Mouse (Mus musculus): ENCODE data around the gene Olfr554. TPM values are rescaled to one million over a fixed set of nuclear protein-coding genes. Genes with fewer than 3 reads are reported as not detected.

The Olfr554 gene
- polyA plus RNA-seq, 1 experiment from 2014 or later: not detected

DNA sequence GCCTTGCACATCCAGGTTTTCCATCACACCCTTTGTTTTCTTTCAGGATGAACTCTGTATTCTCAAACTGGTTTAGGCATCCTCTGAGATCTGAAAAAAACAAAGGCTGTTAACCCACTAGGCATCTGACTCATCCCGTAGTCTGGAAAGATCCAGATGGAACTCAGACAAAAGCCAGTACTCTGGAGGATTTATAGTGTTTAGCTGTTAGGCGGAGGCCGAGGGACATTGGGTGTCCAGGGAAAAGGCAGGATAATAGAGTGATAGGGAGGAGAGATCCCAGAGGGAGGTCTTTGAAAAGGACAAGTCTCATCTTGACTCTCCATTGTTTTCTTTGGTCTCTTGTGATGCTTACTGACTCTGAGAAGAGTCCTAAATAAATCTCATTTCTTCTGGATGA is 26.4 kb downstream of the Olfr554 start, which contains the start of gene Olfr556:
Gene Olfr556, plus strand, starts transcription at position 301 of the 400 bp plus-strand sequence.
- Histone ChIP-seq H3K27me3 (ENCODE audit: control insufficient read depth, insufficient read depth, low read length) (no peaks in the 10 kb centered on the region), H3K27ac (ENCODE audit: low read depth, low read length) (no peak within 1 kb of the TSS)

DNA sequence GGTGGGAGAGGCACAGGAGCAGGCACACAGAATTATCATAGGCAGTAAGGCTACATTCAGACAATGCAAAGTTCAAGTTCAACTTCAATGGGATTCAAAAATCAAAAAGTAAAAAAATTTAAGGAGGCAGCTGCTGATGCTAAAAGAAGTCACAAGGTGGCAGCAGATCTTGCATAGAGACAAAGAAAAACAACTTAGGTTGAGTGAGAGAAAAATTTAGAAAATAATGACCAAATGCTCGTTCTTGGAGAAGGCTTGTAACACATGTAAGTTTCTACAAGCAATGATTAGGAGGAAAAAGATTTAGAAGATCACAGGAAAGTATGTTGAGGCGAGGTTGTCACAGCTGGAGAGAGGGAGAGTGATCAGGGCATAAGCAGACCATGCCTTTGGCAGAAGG is 27.1 kb downstream of the Olfr554 start:
- ATAC-seq (replicated peaks; ENCODE audit: low FRiP score) (no peak), DNase-seq (ENCODE audit: low spot score) (no peak)
- Histone ChIP-seq H3K4me2 (ENCODE audit: low read depth, low read length, severe bottlenecking) (no peak overlapping the region), H3K27me3 (ENCODE audit: control insufficient read depth, insufficient read depth, low read length) (no peaks in the 10 kb centered on the region), H3K27ac (ENCODE audit: low read depth, low read length) (no peak overlapping the region), H3K4me1 (replicated peaks; ENCODE audit: control insufficient read depth, insufficient read depth, low read length) (no peaks in the 10 kb centered on the region), H3K9me3 (ENCODE audit: control insufficient read depth, low read length) (no peaks in the 10 kb centered on the region), H3K36me3 (ENCODE audit: control insufficient read depth, insufficient read depth, low read length) (no peaks in the 10 kb centered on the region), H3K4me3 (ENCODE audit: low read depth, low read length) (no peak overlapping the region), H3K9ac (ENCODE audit: low read length) (no peak overlapping the region)
- 42% methylated on average over 2 of the region's 2 CpGs for WGBS

More for the DNA sequence above, 26.4 kb downstream of the Olfr554 start, which contains the start of gene Olfr556:
- WGBS: 69% methylated on average over 3 of the region's 3 CpGs
- no peak within 1 kb of the TSS for H3K4me3 ChIP-seq (ENCODE audit: low read depth, low read length)
- no peak within 1 kb of the TSS for H3K9ac ChIP-seq (ENCODE audit: low read length)
- H3K4me2 ChIP-seq (ENCODE audit: low read depth, low read length, severe bottlenecking): no peak within 1 kb of the TSS
- ATAC-seq (replicated peaks; ENCODE audit: low FRiP score): no peak
- H3K36me3 ChIP-seq (ENCODE audit: control insufficient read depth, insufficient read depth, low read length): no peaks in the 10 kb centered on the region
- no peaks in the 10 kb centered on the region for H3K9me3 ChIP-seq (ENCODE audit: control insufficient read depth, low read length)
- no peaks in the 10 kb centered on the region for H3K4me1 ChIP-seq (replicated peaks; ENCODE audit: control insufficient read depth, insufficient read depth, low read length)
- DNase-seq (ENCODE audit: low spot score): no peak

GRCm38 (mm10) chr7:102676225-102676624 is 38.0 kb downstream of the Olfr554 start:
- Histone ChIP-seq H3K4me2 (ENCODE audit: low read depth, low read length, severe bottlenecking) (no peak overlapping the region), H3K36me3 (ENCODE audit: control insufficient read depth, insufficient read depth, low read length) (no peaks in the 10 kb centered on the region), H3K9me3 (ENCODE audit: control insufficient read depth, low read length) (no peaks in the 10 kb centered on the region), H3K27ac (ENCODE audit: low read depth, low read length) (no peak overlapping the region), H3K9ac (ENCODE audit: low read length) (no peak overlapping the region), H3K4me1 (replicated peaks; ENCODE audit: control insufficient read depth, insufficient read depth, low read length) (no peaks in the 10 kb centered on the region), H3K27me3 (ENCODE audit: control insufficient read depth, insufficient read depth, low read length) (no peaks in the 10 kb centered on the region), H3K4me3 (ENCODE audit: low read depth, low read length) (no peak overlapping the region)
- no peak for DNase-seq (ENCODE audit: low spot score)
- 93% methylated on average over 2 of the region's 2 CpGs for WGBS
- ATAC-seq (replicated peaks; ENCODE audit: low FRiP score): no peak

GRCm38 (mm10) chr7:102681916-102682315 is 43.7 kb downstream of the Olfr554 start:
- Histone ChIP-seq H3K9ac (ENCODE audit: low read length) (no peak overlapping the region), H3K4me2 (ENCODE audit: low read depth, low read length, severe bottlenecking) (no peak overlapping the region), H3K4me1 (replicated peaks; ENCODE audit: control insufficient read depth, insufficient read depth, low read length) (no peaks in the 10 kb centered on the region; the same call in 1 of the 2 replicates), H3K36me3 (ENCODE audit: control insufficient read depth, insufficient read depth, low read length) (no peaks in the 10 kb centered on the region), H3K27ac (ENCODE audit: low read depth, low read length) (no peak overlapping the region), H3K9me3 (ENCODE audit: control insufficient read depth, low read length) (no peaks in the 10 kb centered on the region), H3K4me3 (ENCODE audit: low read depth, low read length) (no peak overlapping the region), H3K27me3 (ENCODE audit: control insufficient read depth, insufficient read depth, low read length) (no peaks in the 10 kb centered on the region)
- DNase-seq (ENCODE audit: low spot score) (no peak), ATAC-seq (replicated peaks; ENCODE audit: low FRiP score) (no peak)
- WGBS: 89% methylated on average over 1 of the region's 1 CpGs

- H3K9ac ChIP-seq (ENCODE audit: low read length): peak within 1 kb of the TSS; percentile 72
- ATAC-seq (replicated peaks; ENCODE audit: low FRiP score) (peak; percentile 100), DNase-seq (ENCODE audit: low spot score) (peak; percentile 93)
- under 1% methylated on average over 40 of the region's 40 CpGs for WGBS
- H3K36me3 ChIP-seq (ENCODE audit: control insufficient read depth, insufficient read depth, low read length): no peaks in the 10 kb centered on the region
- no peaks in the 10 kb centered on the region; the same call in 1 of the 2 replicates for H3K4me1 ChIP-seq (replicated peaks; ENCODE audit: control insufficient read depth, insufficient read depth, low read length)
- H3K4me2 ChIP-seq (ENCODE audit: low read depth, low read length, severe bottlenecking): peak within 1 kb of the TSS; percentile 50
- peak within 1 kb of the TSS; percentile 53 for H3K4me3 ChIP-seq (ENCODE audit: low read depth, low read length)
- no peaks in the 10 kb centered on the region for H3K27me3 ChIP-seq (ENCODE audit: control insufficient read depth, insufficient read depth, low read length)
- H3K27ac ChIP-seq (ENCODE audit: low read depth, low read length): peak within 1 kb of the TSS; percentile 50; the same call in 1 of the 2 replicates
- no peaks in the 10 kb centered on the region for H3K9me3 ChIP-seq (ENCODE audit: control insufficient read depth, low read length)
These were observed 48.8 kb downstream of the Olfr554 start, which contains the start of gene Trim68 for GRCm38 (mm10) chr7:102686944-102687501. Gene Trim68 (minus strand): TSS chr7:102687327.

Other genes with a start within 250 kb of the Olfr554 start
- 274 and 290 TPM in 2 replicates for gene Rrm1, start 196.7 kb upstream of the Olfr554 start, polyA plus RNA-seq (2014; fragmentation: Nextera tagmentation; extraction: Ambion mirVana)
- 1.0 and 1.5 TPM in 2 replicates for gene Olfr543, start 156.8 kb upstream of the Olfr554 start, polyA plus RNA-seq (2014; fragmentation: Nextera tagmentation; extraction: Ambion mirVana)
- 0.11 and 0.40 TPM in 2 replicates for gene Olfr544, start 150.1 kb upstream of the Olfr554 start, polyA plus RNA-seq (2014; fragmentation: Nextera tagmentation; extraction: Ambion mirVana)
- 0.09 and 0.12 TPM in 2 replicates for gene Olfr545, start 138.9 kb upstream of the Olfr554 start, polyA plus RNA-seq (2014; fragmentation: Nextera tagmentation; extraction: Ambion mirVana)
- gene Olfr547, start 103.7 kb upstream of the Olfr554 start, polyA plus RNA-seq (2014; fragmentation: Nextera tagmentation; extraction: Ambion mirVana): not detected in 2 replicates
- gene Olfr548-ps1, start 97.5 kb upstream of the Olfr554 start, polyA plus RNA-seq (2014; fragmentation: Nextera tagmentation; extraction: Ambion mirVana): not detected in 2 replicates
- not detected in 2 replicates for gene Olfr549, start 88.6 kb upstream of the Olfr554 start, polyA plus RNA-seq (2014; fragmentation: Nextera tagmentation; extraction: Ambion mirVana)
- gene Trim21, start 72.9 kb upstream of the Olfr554 start, polyA plus RNA-seq (2014; fragmentation: Nextera tagmentation; extraction: Ambion mirVana): 0.16 and 0.25 TPM in 2 replicates
- not detected in 2 replicates for gene Olfr550, start 67.0 kb upstream of the Olfr554 start, polyA plus RNA-seq (2014; fragmentation: Nextera tagmentation; extraction: Ambion mirVana)
- not detected in 2 replicates for gene Olfr551, start 46.5 kb upstream of the Olfr554 start, polyA plus RNA-seq (2014; fragmentation: Nextera tagmentation; extraction: Ambion mirVana)
- gene Olfr552, start 40.7 kb upstream of the Olfr554 start, polyA plus RNA-seq (2014; fragmentation: Nextera tagmentation; extraction: Ambion mirVana): not detected in 2 replicates
- gene Olfr553, start 20.2 kb upstream of the Olfr554 start, polyA plus RNA-seq (2014; fragmentation: Nextera tagmentation; extraction: Ambion mirVana): not detected in 2 replicates
- not detected in 2 replicates for gene Olfr555, start 20.4 kb downstream of the Olfr554 start, polyA plus RNA-seq (2014; fragmentation: Nextera tagmentation; extraction: Ambion mirVana)
- gene Olfr556, start 26.5 kb downstream of the Olfr554 start, polyA plus RNA-seq (2014; fragmentation: Nextera tagmentation; extraction: Ambion mirVana): not detected in 2 replicates
- 11.0 and 12.0 TPM in 2 replicates for gene Trim68, start 48.9 kb downstream of the Olfr554 start, polyA plus RNA-seq (2014; fragmentation: Nextera tagmentation; extraction: Ambion mirVana)
- gene Olfr557, start 57.5 kb downstream of the Olfr554 start, polyA plus RNA-seq (2014; fragmentation: Nextera tagmentation; extraction: Ambion mirVana): not detected in 2 replicates
- not detected in 2 replicates for gene Olfr558, start 63.8 kb downstream of the Olfr554 start, polyA plus RNA-seq (2014; fragmentation: Nextera tagmentation; extraction: Ambion mirVana)
- gene Olfr33, start 80.6 kb downstream of the Olfr554 start, polyA plus RNA-seq (2014; fragmentation: Nextera tagmentation; extraction: Ambion mirVana): not detected in 2 replicates
- not detected in 2 replicates for gene Olfr559, start 89.1 kb downstream of the Olfr554 start, polyA plus RNA-seq (2014; fragmentation: Nextera tagmentation; extraction: Ambion mirVana)
- gene Olfr560, start 120.9 kb downstream of the Olfr554 start, polyA plus RNA-seq (2014; fragmentation: Nextera tagmentation; extraction: Ambion mirVana): not detected in 2 replicates
- not detected in 2 replicates for gene Olfr78, start 121.0 kb downstream of the Olfr554 start, polyA plus RNA-seq (2014; fragmentation: Nextera tagmentation; extraction: Ambion mirVana)
- gene Olfr561, start 132.8 kb downstream of the Olfr554 start, polyA plus RNA-seq (2014; fragmentation: Nextera tagmentation; extraction: Ambion mirVana): not detected in 2 replicates
- not detected in 2 replicates for gene Olfr564, start 165.0 kb downstream of the Olfr554 start, polyA plus RNA-seq (2014; fragmentation: Nextera tagmentation; extraction: Ambion mirVana)
- not detected in 2 replicates for gene Olfr566, start 220.3 kb downstream of the Olfr554 start, polyA plus RNA-seq (2014; fragmentation: Nextera tagmentation; extraction: Ambion mirVana)
- not detected in 2 replicates for gene Olfr568, start 238.7 kb downstream of the Olfr554 start, polyA plus RNA-seq (2014; fragmentation: Nextera tagmentation; extraction: Ambion mirVana)

All from forebrain, embryonic 11.5 days (tissue).